In the genomic region with DNA sequence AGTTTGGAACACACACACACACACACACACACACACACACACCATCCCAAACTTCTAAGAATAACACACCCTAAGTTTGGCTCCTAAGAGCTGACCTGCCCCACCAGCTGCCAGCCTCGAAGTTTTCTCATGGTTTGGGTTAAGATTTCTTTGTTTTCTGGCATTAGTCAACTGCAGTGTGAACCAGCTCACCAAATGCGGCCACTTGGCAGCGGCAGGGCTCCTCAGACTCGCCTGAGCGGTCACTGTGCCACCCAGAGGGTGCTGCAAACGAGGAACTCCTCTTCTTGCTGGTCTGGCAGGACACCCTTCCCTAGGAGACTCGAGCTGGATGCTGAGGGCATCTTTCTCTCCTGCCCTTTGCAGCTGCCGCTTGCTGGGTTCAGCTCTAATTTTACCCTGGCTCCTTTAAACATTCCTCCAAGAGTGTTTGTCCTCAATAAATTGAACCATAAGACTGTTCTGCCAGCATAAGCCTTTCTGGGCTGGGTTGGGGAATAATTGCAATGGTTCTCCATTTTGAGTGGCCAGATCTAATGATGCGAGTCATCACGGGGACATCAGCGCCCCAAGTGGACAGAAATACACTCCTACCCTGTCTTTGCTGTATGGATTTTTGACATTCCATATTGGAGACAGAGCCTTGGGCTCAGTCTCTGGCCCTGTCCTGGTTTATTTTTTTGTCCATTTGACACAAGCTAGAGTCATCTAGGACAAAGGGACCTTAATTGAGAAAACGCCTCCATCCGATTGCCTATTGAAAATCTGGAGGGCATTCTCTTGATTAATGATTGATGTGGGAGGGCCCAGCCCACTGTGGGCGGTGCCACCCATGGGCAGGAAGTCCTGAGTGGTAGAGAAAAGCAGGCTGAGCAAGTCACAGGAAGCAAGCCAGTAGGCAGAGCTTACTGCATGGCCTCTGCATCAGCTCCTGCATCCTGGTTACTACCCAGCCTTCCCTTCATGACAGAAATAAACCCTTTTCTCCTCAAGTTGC, we compare ENCODE assay signal across 9 mouse cellular contexts. TPM values are rescaled to one million over a fixed set of nuclear protein-coding genes. Genes with fewer than 3 reads are reported as not detected.
DNase-seq lines count a peak whose midpoint lies in the region; ATAC-seq lines count a peak whose summit lies in the region.
"Had no signal": no experiment of that assay in that cellular context is flagged by ENCODE, and none has a peak within 500 bp of the region (broad histone marks: within the 10 kb centered on the region; RNA-seq: fewer than 3 reads in every experiment).

No protein-coding gene starts in this region.

- ATAC-seq in forebrain, embryonic 16.5 days = no peak
- no peak for ATAC-seq in forebrain, embryonic 12.5 days (ENCODE audit: low FRiP score)

- H3K9ac ChIP-seq in forebrain, embryonic 16.5 days (replicated peaks; ENCODE audit: low read depth, low read length) = no peak overlapping the region
- no peak overlapping the region for H3K9ac ChIP-seq in forebrain, embryonic 12.5 days
- H3K9ac ChIP-seq: midbrain, embryonic 12.5 days had no signal

- WGBS in forebrain, embryonic 16.5 days = 64% methylated on average over 14 of the region's 14 CpGs
- WGBS in forebrain, embryonic 12.5 days = 79% methylated on average over 14 of the region's 14 CpGs

- peaks cover 41% of the 10 kb centered on the region for H3K4me1 ChIP-seq in forebrain, embryonic 16.5 days (replicated peaks; ENCODE audit: control insufficient read depth, insufficient read depth, low read length)
- H3K4me1 ChIP-seq in forebrain, embryonic 12.5 days = peaks cover 35% of the 10 kb centered on the region

- H3K36me3 ChIP-seq in forebrain, embryonic 16.5 days (ENCODE audit: control insufficient read depth, insufficient read depth) = no peaks in the 10 kb centered on the region
- no peaks in the 10 kb centered on the region for H3K36me3 ChIP-seq in forebrain, embryonic 12.5 days (replicated peaks)
- H3K36me3 ChIP-seq: midbrain, embryonic 12.5 days had no signal

- peak overlapping the region; percentile 22; the same call in 1 of the 2 replicates for H3K27ac ChIP-seq in forebrain, embryonic 16.5 days (ENCODE audit: low read length)
- H3K27ac ChIP-seq in forebrain, embryonic 12.5 days = no peak overlapping the region
- H3K27ac ChIP-seq: midbrain, embryonic 12.5 days had no signal

- peak; percentile 53 to 58 for DNase-seq in spleen, postnatal 36 days (ENCODE audit: low spot score in 2 of 2)
- DNase-seq in spleen, adult 12 weeks (ENCODE audit: low spot score) = no peak
- DNase-seq in kidney, adult 9 months = peak; percentile 77
- DNase-seq in thymus, postnatal 36 days = peak; percentile 30 to 53
- DNase-seq in adrenal gland, adult 2 months = no peak
- DNase-seq in gastrocnemius, postnatal 10 days = no peak

- no peaks in the 10 kb centered on the region for H3K27me3 ChIP-seq in forebrain, embryonic 16.5 days (replicated peaks; ENCODE audit: control insufficient read depth, insufficient read depth, low read length)
- H3K27me3 ChIP-seq in forebrain, embryonic 12.5 days = no peaks in the 10 kb centered on the region

- no peak overlapping the region for H3K4me3 ChIP-seq in forebrain, embryonic 16.5 days (replicated peaks; ENCODE audit: low read length)
- H3K4me3 ChIP-seq in forebrain, embryonic 12.5 days (replicated peaks) = no peak overlapping the region
- H3K4me3 ChIP-seq: midbrain, embryonic 12.5 days had no signal

- H3K9me3 ChIP-seq in forebrain, embryonic 16.5 days (ENCODE audit: control insufficient read depth, low read length) = no peaks in the 10 kb centered on the region
- no peaks in the 10 kb centered on the region for H3K9me3 ChIP-seq in forebrain, embryonic 12.5 days
- H3K9me3 ChIP-seq: midbrain, embryonic 12.5 days had no signal

- H3K4me2 ChIP-seq in forebrain, embryonic 16.5 days (ENCODE audit: low read length) = no peak overlapping the region
- no peak overlapping the region for H3K4me2 ChIP-seq in forebrain, embryonic 12.5 days
- H3K4me2 ChIP-seq: midbrain, embryonic 12.5 days had no signal

RNA-seq across cellular contexts. Expression of a gene that starts 37.7 kb away (rescaled TPM):
- 6.6 and 9.8 TPM in 2 replicates for polyA plus RNA-seq in forebrain, embryonic 16.5 days (2015; fragmentation: Nextera tagmentation; extraction: Ambion mirVana)
- 11.5 and 12.6 TPM in 2 replicates for polyA plus RNA-seq in forebrain, embryonic 12.5 days (2016; fragmentation: Nextera tagmentation; extraction: Ambion mirVana)
- 10 to 100 TPM; 31.1 to 51.5 TPM for total RNA-seq in adrenal gland, adult 2 months (2021)
- polyA plus RNA-seq in adrenal gland, adult 2 months (2012; rRNA removed) = 54.3 and 59.5 TPM in 2 replicates
- total RNA-seq in gastrocnemius, postnatal 10 days (2021) = 10 to 100 TPM; 41.9 to 46.7 TPM

Comparison
In these comparisons a context has a peak if more than half of its experiments do, and no peak if none do; other contexts are left out.
1. DNase-seq: peak in spleen, postnatal 36 days (2 of 2), kidney, adult 9 months (single experiment) and thymus, postnatal 36 days (2 of 2); none in spleen, adult 12 weeks (single experiment), adrenal gland, adult 2 months (single experiment) and gastrocnemius, postnatal 10 days (single experiment).